Mouse (Mus musculus) adrenal gland, postnatal 25 days (tissue): ENCODE data around the gene Dync2li1. TPM values are rescaled to one million over a fixed set of nuclear protein-coding genes. Genes with fewer than 3 reads are reported as not detected.

Experiments used
- DNase-seq: peaks from one replicate; pipeline ENCODE4 v3.0.0; 2021; ENCODE audit warnings: mixed read lengths
- total RNA-seq: library from RNA; stranded (reverse); gene quantifications from 2 replicates; pipeline ENCODE4 v1.2.3, GENCODE M21; 2021

The Dync2li1 gene
- total RNA-seq, 1 experiment from 2014 or later: 22.4 TPM

- no peak for DNase-seq
Measured at GRCm38 (mm10) chr17:84611500-84611899, 14.8 kb upstream of the Dync2li1 start.

- peak; percentile 12 for DNase-seq
Measured at GRCm38 (mm10) chr17:84611971-84612370, 14.3 kb upstream of the Dync2li1 start.

- DNase-seq: no peak
Measured at GRCm38 (mm10) chr17:84615811-84616210, 10.5 kb upstream of the Dync2li1 start.

DNA sequence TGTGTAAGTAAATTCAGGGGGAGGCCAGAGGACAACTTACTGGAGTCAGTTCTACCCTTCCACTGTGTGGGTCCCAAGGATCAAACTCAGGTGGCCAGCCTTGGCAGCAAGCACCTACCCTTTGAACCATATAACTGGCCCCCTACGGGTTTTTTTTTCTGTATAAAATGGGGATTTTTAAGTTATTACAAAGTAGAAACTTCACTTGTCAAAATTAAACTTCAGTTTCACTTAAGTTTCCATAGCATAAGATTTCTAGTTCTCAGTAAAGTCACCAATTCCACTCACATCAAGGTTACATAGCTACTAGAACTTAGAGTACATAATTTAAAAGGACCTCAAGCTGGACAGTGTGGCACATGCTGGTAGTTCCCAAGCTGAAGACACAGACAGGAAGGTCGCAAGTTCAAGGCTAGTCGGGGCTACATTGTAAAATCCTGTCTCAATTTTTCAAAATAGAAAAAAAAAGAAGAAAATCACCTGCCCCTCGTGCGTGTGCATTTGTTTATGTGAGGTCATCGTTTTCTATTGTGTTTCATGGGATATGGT, 9.7 kb upstream of the Dync2li1 start:
- no peak for DNase-seq

DNA sequence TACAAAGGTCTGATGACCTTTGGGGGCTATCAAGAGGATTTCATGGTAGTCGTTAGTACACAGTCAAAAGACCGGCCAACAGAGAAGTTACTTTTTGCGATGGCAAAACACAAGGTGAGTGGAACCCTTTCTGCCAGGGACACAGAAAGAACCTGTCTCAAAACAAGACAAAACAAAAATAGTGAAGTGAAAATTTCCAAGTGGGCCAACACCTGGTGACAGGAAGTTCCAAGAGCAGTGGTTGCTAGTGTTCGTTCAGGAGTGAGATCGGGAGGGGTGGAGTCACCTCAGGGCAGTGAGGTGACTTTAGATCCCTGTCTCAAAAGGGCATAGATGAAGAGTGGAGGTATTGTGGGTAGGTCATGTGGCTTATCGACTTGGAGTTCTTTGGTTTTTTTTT, 8.3 kb upstream of the Dync2li1 start:
- DNase-seq: no peak

GRCm38 (mm10) chr17:84619112-84619511, 7.2 kb upstream of the Dync2li1 start:
- no peak for DNase-seq

DNA sequence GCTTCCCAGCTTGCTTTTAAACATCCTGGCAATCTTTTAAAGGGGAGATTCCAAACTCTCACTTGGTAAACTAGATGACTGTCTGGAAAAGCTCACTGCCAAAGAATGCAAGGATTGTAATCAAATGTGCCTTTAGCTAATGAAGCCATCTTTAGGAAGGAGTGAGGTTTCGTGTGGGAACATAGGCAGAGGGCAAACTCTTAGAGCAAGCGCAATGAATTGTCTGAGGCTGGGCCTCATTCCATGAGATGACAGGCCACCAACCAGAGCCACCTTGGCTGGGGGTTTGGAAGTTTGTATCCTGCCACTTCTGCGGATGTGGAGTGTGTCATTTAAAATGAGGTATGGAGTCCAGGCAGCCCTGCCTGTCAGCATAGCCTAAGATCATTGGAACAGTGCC, 6.2 kb upstream of the Dync2li1 start:
- no peak for DNase-seq

GRCm38 (mm10) chr17:84620610-84621009, 5.7 kb upstream of the Dync2li1 start:
- no peak for DNase-seq

DNA sequence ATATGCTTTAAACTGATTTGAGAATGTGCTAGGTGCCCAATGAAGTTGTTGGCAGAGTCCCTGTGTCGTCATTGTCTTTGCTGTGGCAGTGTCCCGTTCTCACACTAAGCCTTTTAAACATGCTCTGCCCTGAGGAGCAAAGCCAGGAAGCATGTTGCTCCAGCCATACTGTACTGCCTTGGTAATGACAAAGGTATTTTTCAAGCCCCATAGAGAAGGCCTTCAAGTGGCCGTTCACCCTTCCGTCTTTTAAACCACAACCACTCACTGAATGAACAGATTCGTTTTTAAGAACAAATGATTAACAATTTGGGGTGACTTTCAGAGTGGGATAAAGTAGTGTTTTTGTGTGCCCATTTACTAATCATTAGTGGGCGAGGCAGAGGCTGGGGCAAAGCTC, 5.1 kb upstream of the Dync2li1 start:
- DNase-seq: no peak

- no peak for DNase-seq
Measured at GRCm38 (mm10) chr17:84622028-84622427, 4.3 kb upstream of the Dync2li1 start.

DNA sequence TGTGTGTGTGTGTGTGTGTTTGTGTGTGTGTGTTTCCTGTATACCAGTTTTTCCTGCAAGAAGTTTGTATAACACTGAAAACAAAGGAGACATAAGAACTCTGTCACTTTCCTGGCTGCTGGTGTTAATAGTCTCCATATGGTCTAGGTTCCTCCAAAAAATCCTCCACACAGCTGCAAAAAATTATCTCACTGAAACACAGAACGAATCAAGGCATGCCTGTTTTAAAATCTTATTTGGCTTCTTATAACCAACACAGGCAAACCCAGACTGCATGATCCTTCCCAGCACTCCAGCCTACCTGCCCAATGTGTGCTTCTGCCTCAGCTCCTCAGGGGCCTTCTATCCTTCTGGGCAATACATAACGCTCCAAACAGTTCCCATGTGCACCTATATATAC, 3.4 kb upstream of the Dync2li1 start:
- DNase-seq: no peak

GRCm38 (mm10) chr17:84626857-84627305, 585 bp downstream of the Dync2li1 start:
- no peak for DNase-seq

DNA sequence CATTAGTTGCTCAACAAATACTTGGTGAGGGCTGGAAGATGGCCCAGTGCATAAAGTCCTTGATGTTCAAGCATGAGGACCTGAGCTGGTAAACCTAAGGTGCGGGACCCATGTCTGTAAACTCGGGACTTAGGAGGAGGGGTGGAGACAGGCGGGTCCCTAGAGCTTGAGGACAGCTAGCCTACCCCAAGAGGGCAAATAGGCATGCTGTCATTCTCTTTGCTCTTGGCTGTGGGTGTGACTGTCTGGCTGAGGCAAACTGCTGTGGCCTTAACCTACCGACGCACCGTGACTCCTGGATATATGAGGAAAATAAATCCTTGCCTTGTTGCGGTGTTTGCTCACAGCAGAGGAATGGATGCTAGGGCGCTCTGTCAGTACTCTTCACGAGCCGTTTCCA, 1.4 kb downstream of the Dync2li1 start:
- DNase-seq: peak; percentile 13

DNA sequence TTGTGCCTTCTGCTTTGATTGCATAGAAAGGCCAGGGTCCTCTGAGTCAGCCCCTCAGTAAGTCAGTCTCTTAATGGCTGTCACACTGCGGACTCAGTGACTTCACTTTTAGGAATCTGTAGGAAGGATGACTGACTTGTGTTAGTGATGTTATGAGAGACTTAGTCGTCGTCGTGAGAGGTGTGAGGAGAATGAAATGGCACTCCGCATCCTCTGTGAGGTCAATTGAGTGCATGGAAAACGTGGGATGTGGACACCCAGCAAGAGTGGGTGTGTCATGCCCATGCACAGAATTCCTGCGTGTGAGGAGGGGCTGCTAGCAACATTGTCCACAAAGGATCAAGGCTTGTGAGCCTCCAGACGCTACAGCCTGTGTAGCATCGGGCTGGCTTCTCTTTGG, 2.3 kb downstream of the Dync2li1 start:
- no peak for DNase-seq

DNA sequence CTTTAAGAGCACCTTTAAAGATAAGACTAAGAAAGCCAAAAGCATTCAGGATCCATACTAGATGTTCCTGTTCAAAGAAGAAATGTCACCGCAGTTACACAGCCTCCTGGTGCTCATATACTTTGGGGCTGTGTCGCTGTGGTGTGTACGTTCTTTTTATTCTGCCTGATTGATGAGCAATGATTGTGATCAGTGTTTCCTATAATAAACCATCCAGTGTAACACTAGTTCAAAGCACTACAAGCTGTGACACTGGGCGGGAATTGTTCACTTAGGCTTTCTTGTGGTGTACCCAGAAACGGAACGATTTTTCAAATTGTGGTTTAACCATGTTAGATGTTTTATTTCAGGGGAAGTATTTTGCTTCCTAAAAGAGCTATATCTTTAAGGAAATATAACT, 5.5 kb downstream of the Dync2li1 start:
- no peak for DNase-seq

DNA sequence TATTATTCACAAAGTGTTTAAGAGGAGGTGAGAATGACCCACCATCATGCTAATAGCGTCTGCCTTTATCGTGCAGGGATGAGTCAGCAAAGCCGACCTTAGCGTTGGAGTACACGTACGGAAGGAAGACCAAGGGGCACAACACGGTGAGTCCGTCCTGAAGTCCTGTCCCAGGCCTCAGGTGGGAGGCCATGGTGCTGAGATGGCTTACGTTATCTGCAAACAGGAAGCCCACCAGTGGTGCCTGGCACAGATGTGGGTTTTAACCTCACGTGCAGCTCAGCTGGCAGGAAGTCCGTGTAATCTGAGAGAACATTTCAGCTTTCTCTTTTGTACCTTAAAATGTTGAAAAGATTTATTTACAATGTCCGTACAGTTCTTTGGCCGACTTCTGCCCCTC, 7.1 kb downstream of the Dync2li1 start:
- no peak for DNase-seq

GRCm38 (mm10) chr17:84636328-84636727, 10.0 kb downstream of the Dync2li1 start:
- DNase-seq: no peak

- no peak for DNase-seq
Measured at GRCm38 (mm10) chr17:84637971-84638370, 11.7 kb downstream of the Dync2li1 start.

GRCm38 (mm10) chr17:84639796-84640378, 13.6 kb downstream of the Dync2li1 start:
- no peak for DNase-seq

DNA sequence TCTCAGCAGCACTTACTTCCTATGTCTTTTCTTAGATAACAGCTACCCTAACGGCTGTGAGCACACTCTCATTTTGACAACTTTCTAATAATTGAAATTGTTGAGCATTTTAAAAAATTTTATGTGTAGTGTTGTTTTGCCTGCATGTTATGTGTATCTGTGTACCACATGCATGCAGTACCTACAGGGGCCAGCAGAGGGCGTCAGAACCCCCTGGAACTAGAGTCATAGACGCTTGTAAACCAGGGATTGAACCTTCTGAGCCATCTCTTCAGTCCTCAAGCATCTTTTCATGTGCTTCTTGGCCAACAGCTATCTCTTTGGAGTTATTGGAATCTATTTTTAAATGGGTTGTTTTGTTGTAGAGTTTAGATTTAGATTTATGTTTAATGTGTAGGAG, 15.6 kb downstream of the Dync2li1 start:
- DNase-seq: peak; percentile 38

DNA sequence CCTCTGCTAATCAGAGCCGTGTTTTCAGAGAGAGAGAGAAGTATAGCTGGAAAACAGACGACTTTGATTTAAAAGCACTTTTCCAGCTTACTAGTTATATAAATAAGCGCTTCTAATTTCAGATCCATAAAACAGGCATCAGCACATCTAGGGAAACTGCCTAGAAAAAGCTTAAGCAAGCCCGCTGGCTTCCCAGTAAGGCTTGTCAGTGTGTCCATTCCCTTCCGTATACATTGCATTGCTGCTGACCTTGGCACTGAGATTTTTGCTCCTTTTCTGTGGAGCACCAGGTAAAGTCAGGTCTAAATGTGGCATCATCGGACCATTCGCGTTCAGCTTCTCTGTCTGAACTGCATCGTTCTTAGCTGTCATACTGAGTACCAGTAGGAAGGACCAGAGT, 16.0 kb downstream of the Dync2li1 start:
- DNase-seq: no peak

DNA sequence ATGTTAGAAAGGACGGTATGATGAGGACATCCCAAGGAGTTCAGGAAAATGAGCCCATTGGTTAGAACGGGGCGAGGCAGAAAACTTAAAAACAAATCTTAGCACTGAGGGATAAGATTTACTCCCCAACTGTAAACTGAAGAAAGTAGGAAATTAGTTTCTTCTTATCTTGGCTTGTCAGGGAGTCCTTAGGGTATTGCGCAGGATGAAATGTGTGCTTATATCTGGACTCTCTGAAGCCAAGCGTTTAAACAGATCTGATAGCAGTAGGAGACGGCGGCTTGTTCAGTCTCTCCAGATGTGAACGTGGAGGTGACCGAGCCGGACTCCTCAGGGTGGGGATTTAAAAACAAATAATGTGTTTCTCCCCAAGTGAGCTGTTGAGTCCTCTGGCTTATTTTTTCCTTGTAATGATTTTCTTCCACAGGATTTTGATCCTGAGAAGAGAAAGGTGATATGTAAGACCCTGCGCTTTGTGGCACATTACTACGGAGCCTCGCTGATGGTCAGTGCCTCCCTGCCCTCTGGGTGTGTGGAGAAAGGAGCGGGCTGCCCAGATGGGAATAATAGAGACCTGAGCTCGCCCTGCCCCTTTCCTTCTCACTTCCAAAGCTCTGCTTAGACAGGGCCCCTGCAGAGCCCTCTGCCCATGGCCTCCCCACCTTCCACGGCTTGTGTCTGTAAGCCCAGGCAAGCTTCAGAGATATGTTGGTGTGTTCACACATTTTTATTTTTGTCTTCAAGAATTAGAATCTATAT, 18.2 kb downstream of the Dync2li1 start:
- DNase-seq: no peak

- no peak for DNase-seq
Measured at GRCm38 (mm10) chr17:84645119-84645518, 18.8 kb downstream of the Dync2li1 start.

DNA sequence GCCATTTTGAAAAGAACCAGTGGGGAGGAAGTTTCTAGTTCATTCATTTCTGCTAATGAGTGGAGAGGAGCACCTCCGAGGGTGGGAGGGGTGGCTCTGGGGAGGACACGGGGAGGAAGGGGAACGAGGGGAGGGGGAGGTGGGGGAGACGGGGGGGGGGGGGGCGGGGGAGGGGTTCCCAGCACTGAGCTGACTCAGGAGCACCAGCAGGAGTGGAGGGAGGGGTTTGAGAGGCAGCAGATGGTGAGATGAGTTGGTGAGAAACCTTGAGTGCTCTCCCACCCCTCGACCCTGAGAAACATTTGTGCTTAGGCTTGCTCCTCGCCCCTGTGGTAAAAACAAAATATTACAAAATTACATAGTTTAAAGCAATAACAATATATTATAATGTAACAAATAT, 19.6 kb downstream of the Dync2li1 start:
- no peak for DNase-seq
